Mouse (Mus musculus) forebrain, embryonic 14.5 days (tissue): ENCODE measurements around the gene Fezf2. TPM values are rescaled to one million over a fixed set of nuclear protein-coding genes. Genes with fewer than 3 reads are reported as not detected.

Experiments used
- ATAC-seq: fragments of 200-750 bp; cut with Nextera tagmentation; 2 replicates; pipeline ENCODE4 v1.8.0; 2017; ENCODE audit warnings: mild to moderate bottlenecking, moderate library complexity
- DNase-seq: peaks from one replicate; pipeline ENCODE4 v3.0.0-alpha.2; 2015; ENCODE audit warnings: low spot score
- H3K27ac ChIP-seq: fragments of 300-500 bp; sonication (generic); 2 replicates; pipeline ENCODE4 v1.5.1; 2014; ENCODE audit warnings: low read depth, mild to moderate bottlenecking, control low read depth, low read length, moderate library complexity
- H3K27me3 ChIP-seq: fragments of 300-500 bp; sonication (generic); replicated peaks from 2 replicates; pipeline ENCODE4 v1.6.1; 2014; ENCODE audit warnings: low read length, control low read depth, mixed read lengths; ENCODE audit not compliant: control insufficient read depth, insufficient read depth
- H3K36me3 ChIP-seq: fragments of 300-500 bp; sonication (generic); 2 replicates; pipeline ENCODE4 v1.6.1; 2014; ENCODE audit warnings: low read length, control low read depth; ENCODE audit not compliant: control insufficient read depth, insufficient read depth
- H3K4me1 ChIP-seq: fragments of 300-500 bp; sonication (generic); 2 replicates; pipeline ENCODE4 v1.6.1; 2014; ENCODE audit warnings: antibody characterized with exemption, low read length, control low read depth; ENCODE audit not compliant: control insufficient read depth, insufficient read depth
- H3K4me2 ChIP-seq: fragments of 300-500 bp; sonication (generic); 2 replicates; pipeline ENCODE4 v1.6.1; 2014; ENCODE audit warnings: mild to moderate bottlenecking, control low read depth, low read length
- H3K4me3 ChIP-seq: fragments of 300-500 bp; sonication (generic); 2 replicates; pipeline ENCODE4 v1.5.1; 2014; ENCODE audit warnings: low read depth, low read length, control low read depth
- H3K9ac ChIP-seq: fragments of 300-500 bp; sonication (generic); 2 replicates; pipeline ENCODE4 v1.6.1; 2014; ENCODE audit warnings: mild to moderate bottlenecking, low read length, control low read depth, moderate library complexity
- H3K9me3 ChIP-seq: fragments of 300-500 bp; sonication (generic); replicated peaks from 2 replicates; pipeline ENCODE4 v1.6.1; 2016; ENCODE audit warnings: low read length, control low read depth, mixed read lengths; ENCODE audit not compliant: control insufficient read depth
- WGBS: fragments of 180-500 bp; shearing (Covaris S2); extraction: QIAGEN DNeasy Blood & Tissue Kit; methylation state at CpG from one replicate; pipeline ENCODE4 v1.1.7; 2014; 5-methylcytosine and 5-hydroxymethylcytosine counted together
- polyA plus RNA-seq: library from polyadenylated mRNA; unstranded; fragments of >200 nt; fragmentation: Nextera tagmentation; extraction: Ambion mirVana; gene quantifications from 2 replicates; pipeline ENCODE4 v1.2.1, GENCODE M21; 2014

Fezf2 gene
- polyA plus RNA-seq, 1 experiment from 2014 or later: 69.6 TPM

DNA sequence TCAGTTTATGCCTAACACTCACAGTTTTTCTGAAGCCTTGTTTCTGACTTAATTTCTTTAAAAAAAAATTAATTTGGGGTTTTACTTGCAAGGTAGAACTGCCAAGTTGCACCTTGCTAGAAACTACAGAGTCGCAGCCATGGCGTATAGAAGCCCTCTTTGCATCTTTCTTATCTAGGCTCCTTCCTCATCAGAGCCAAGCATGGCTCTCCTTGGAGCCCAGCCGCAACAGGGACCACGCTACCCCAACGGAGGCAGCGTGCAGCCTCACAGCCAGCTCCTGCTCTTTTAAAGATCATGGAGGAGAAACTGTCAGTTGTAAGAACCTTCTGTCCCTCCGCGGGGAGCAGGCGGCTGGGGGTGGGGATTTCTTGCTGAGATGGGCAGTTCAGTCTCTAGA lies 29.9 kb upstream of the Fezf2 start:
- H3K9ac ChIP-seq: no peak overlapping the region
- WGBS: 33% methylated on average over 9 of the region's 9 CpGs
- no peak overlapping the region for H3K27ac ChIP-seq
- ATAC-seq: peak; percentile 10; the same call in 1 of the 2 replicates
- no peak for DNase-seq
- peaks cover 9% of the 10 kb centered on the region for H3K4me1 ChIP-seq
- no peaks in the 10 kb centered on the region for H3K36me3 ChIP-seq
- H3K4me3 ChIP-seq: no peak overlapping the region
- 0 out of 2 replicates have a peak, but pooled peaks cover 5% of the 10 kb centered on the region for H3K27me3 ChIP-seq
- H3K9me3 ChIP-seq: no peaks in the 10 kb centered on the region
- no peak overlapping the region for H3K4me2 ChIP-seq

DNA sequence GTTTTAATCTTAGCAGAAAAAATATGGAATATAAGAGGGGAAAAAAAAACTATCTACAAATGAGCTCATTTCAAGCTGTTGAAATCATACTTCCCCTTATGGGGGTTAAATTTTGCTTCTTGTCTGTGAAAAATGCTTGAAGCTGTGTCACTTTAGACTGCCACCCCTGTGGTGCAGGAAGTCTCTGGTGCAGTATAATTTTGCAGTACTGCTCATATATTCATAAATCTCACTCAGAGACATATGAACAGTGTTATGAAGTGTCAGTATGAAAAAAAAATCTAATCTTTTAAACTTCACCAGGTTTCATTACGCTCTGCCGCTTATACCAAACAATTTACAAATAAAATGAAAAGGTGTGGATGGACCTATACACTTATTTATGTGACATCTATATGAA lies 29.3 kb upstream of the Fezf2 start:
- no peak for DNase-seq

DNA sequence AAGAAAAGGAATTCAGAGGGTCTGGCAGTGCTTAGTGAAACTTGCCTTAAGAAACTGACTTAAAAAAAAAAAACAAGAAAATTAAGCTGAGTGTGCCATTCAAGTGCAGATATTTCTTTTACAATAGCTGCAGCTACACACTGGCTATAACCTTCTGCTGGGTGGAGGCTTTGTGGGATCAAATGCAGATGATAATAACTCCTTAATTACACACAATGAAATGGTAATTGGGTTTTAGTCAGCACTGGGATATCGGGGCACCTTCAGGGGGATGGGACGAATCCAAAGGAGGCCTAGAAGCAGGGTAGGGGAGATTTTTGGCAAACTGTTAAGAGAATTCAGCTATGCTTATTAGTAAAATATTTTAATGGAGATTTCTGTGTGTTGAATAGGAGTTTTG lies 27.5 kb upstream of the Fezf2 start:
- H3K4me2 ChIP-seq: no peak overlapping the region
- no peak for DNase-seq
- H3K27me3 ChIP-seq: 0 out of 2 replicates have a peak, but pooled peaks cover 4% of the 10 kb centered on the region
- no peaks in the 10 kb centered on the region for H3K9me3 ChIP-seq
- H3K4me1 ChIP-seq: peaks cover 9% of the 10 kb centered on the region
- H3K36me3 ChIP-seq: no peaks in the 10 kb centered on the region
- WGBS: 13% methylated on average over 2 of the region's 2 CpGs
- H3K27ac ChIP-seq: no peak overlapping the region
- H3K4me3 ChIP-seq: no peak overlapping the region
- no peak overlapping the region for H3K9ac ChIP-seq
- ATAC-seq: no peak

More for the DNA sequence above, 29.3 kb upstream of the Fezf2 start:
- Histone ChIP-seq H3K9ac (no peak overlapping the region), H3K4me3 (no peak overlapping the region), H3K27me3 (0 out of 2 replicates have a peak, but pooled peaks cover 5% of the 10 kb centered on the region), H3K4me2 (no peak overlapping the region), H3K27ac (no peak overlapping the region), H3K4me1 (peaks cover 9% of the 10 kb centered on the region), H3K36me3 (no peaks in the 10 kb centered on the region), H3K9me3 (no peaks in the 10 kb centered on the region)
- no peak; the same call in 1 of the 2 replicates for ATAC-seq
- 95% methylated on average over 2 of the region's 2 CpGs for WGBS

DNA sequence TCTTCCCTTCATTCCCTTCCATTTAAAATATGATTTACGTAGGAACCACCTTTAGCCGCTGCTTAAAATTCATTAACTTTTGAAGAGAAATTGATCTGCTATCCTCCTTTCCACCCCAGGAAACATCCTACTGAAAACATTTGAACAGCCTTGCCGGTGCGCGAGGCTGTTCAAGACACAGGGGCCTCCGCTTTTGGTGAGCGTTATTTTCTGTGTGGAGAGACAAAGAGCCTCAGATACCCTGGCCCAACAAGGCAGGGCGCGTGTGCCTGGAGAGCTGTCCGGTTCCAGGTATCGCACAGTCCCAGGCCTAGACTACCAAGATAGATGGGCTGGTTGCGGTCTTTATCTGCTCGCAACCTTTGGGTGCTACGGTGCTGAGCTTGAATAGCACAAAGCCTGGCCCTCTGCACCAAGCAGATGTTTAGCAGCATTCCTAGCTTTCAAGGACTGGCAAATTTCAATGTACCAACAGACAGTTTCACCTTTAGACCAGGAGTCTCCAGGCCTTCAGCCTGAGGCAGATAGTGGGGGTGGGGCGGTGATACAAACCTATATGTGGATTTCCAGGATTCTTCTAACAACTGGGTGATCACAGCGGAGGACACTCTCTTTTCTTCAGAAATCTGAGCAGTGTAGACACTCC lies 2.4 kb upstream of the Fezf2 start:
- 19% methylated on average over 16 of the region's 16 CpGs for WGBS
- H3K4me3 ChIP-seq: no peak overlapping the region
- no peaks in the 10 kb centered on the region for H3K36me3 ChIP-seq
- peaks cover 11% of the 10 kb centered on the region; the same call in 1 of the 2 replicates for H3K4me1 ChIP-seq
- ATAC-seq (no peak), DNase-seq (no peak)
- H3K9ac ChIP-seq: peak overlapping the region; percentile 25; the same call in 1 of the 2 replicates
- no peak overlapping the region for H3K27ac ChIP-seq
- H3K27me3 ChIP-seq: peaks cover 51% of the 10 kb centered on the region
- no peak overlapping the region for H3K4me2 ChIP-seq
- H3K9me3 ChIP-seq: no peaks in the 10 kb centered on the region

DNA sequence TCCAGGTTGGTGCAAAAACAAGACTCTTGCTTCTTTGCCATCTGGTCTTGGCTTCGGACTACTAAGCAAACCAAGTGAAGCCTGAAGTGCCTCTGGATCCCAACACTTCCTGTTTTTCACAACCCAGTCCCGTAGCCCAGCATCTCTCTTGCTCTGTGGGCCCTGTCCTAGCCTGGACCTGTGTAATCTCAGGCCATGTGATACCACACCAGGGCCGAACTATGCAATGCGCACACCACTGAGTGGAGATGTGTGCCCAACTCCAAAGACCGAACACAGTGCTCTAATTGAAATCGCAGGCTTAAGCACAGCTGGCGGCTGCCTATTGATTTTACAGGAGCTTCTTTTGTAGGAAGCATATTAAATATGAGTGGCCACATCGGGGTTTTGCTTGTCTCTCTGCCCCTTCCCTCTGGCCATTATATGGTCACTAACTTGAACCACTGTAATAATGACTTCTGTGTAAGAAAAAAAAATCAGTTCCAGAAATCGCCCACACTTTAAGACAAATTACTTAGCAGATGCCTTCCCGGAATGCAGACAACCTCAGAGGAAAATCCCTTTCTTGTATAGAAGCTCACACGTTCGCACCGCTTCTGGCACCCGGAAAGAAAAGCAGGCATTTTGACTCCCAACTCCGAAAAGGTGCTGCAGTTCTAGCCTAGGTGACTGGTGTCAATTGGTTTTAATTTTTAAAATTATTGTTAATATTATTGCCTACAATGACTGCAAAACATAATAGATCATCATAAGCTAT lies 1.5 kb upstream of the Fezf2 start:
- Histone ChIP-seq H3K4me3 (no peak overlapping the region), H3K4me1 (peaks cover 11% of the 10 kb centered on the region; the same call in 1 of the 2 replicates), H3K27me3 (peaks cover 59% of the 10 kb centered on the region), H3K4me2 (no peak overlapping the region), H3K36me3 (no peaks in the 10 kb centered on the region), H3K27ac (no peak overlapping the region), H3K9me3 (no peaks in the 10 kb centered on the region), H3K9ac (no peak overlapping the region; the same call in 1 of the 2 replicates)
- ATAC-seq (no peak), DNase-seq (peak; percentile 14)
- 26% methylated on average over 15 of the region's 15 CpGs for WGBS

DNA sequence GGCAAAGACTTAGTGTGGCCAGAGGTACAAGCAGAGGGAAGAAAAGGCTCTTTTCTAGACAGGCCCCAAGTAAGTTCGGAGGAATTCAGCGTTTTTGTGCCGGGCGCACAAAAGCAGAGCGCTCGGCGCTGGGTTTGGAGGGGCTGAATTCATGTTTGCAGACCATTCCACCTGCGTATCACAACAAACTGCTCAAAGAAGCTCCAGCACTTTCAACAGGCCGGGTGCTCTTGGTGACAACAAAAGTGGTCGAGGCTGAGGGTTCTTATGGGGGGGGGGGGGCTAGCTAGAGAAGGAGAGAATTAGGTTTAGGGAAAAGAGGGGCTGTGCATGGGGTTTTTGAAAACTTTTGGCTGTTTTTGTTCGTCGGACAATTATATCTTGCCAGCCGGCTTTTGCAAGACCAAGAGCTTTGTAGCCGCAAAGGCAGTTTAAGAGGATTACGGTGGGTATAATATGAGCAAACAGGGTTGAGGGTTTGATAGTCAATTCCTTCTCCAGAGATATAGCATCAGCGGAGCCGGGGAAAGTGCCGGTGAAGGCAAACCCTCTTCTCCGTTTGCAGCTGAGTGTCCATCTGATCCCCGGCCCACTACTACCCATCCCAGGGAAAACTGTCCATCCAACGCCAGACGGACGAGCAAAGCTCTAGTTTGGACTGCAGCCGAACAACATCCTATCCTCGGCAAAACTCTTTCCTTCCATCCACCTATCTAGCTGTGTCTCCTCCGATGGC lies 956 bp downstream of the Fezf2 start:
- H3K27me3 ChIP-seq: peaks cover 47% of the 10 kb centered on the region
- peaks cover 6% of the 10 kb centered on the region; the same call in 1 of the 2 replicates for H3K36me3 ChIP-seq
- WGBS: under 1% methylated on average over 26 of the region's 26 CpGs
- DNase-seq: peak; percentile 51
- peak overlapping the region; percentile 64 for H3K4me2 ChIP-seq
- H3K9ac ChIP-seq: peak overlapping the region; percentile 91
- peak overlapping the region; percentile 98 for H3K27ac ChIP-seq
- H3K9me3 ChIP-seq: no peaks in the 10 kb centered on the region
- peak; percentile 21 for ATAC-seq
- peaks cover 11% of the 10 kb centered on the region; the same call in 1 of the 2 replicates for H3K4me1 ChIP-seq
- H3K4me3 ChIP-seq: peak overlapping the region; percentile 56

DNA sequence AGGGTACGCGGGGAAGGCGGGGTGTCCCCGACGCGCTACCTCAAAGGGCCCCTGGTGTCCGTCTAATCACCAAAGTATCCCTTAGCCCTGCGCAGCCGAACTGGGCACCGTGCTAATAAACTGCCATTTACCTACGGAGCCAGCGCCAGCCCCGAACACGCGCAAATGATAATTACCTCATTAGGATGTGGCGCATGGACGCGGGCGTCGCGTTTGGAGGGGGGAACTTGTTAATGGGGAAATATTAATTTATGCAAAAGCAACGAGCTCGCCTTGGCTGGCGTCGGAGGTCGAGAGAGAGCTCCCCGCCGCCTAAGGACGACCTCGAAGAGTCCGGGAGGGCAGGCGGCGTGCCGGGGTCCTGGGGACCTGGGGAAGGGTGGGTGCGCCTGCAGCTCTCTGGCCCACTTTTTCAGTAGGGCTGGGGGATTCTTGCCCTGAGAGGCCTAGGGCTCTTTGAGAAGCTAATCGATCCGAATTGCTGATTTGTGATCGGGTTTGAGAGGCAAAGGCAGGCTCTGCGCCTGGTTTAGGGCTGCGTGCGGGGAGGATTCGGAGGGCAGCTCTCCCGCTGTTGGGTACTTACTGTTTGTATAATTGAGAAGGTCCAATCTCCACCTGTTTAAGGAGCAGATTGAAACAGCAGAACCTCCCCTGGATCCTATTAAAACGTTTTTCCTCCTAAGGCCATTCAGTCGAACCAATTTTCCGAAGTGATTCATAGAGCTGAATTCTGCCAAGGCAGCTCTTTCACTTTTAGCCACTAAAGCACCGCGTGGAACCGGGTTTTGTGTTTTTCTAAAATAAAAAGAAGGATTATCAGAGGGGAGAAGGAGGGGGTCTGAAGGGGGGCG lies 1.8 kb downstream of the Fezf2 start:
- peaks cover 42% of the 10 kb centered on the region for H3K27me3 ChIP-seq
- H3K36me3 ChIP-seq: peaks cover 8% of the 10 kb centered on the region; the same call in 1 of the 2 replicates
- H3K9me3 ChIP-seq: no peaks in the 10 kb centered on the region
- H3K27ac ChIP-seq: peak overlapping the region; percentile 98
- DNase-seq: peak; percentile 88
- peaks cover 11% of the 10 kb centered on the region; the same call in 1 of the 2 replicates for H3K4me1 ChIP-seq
- peak overlapping the region; percentile 91 for H3K9ac ChIP-seq
- peak overlapping the region; percentile 64 for H3K4me2 ChIP-seq
- WGBS: under 1% methylated on average over 50 of the region's 50 CpGs
- peak overlapping the region; percentile 56 for H3K4me3 ChIP-seq
- peak; percentile 64 for ATAC-seq
